ENCODE assay signal across 13 mouse cellular contexts in genomic region chr1:120604431-120605142, GRCm38 (mm10). TPM values are rescaled to one million over a fixed set of nuclear protein-coding genes. Genes with fewer than 3 reads are reported as not detected.
DNase-seq lines count a peak whose midpoint lies in the region; ATAC-seq lines count a peak whose summit lies in the region.
"Had no signal": no experiment of that assay in that cellular context is flagged by ENCODE, and none has a peak within 500 bp of the region (broad histone marks: within the 10 kb centered on the region; RNA-seq: fewer than 3 reads in every experiment).

No protein-coding gene starts in this region.

- H3K4me2 ChIP-seq in hindbrain, embryonic 14.5 days (replicated peaks) = peak overlapping the region; percentile 56
- peak overlapping the region; percentile 73 for H3K4me2 ChIP-seq in midbrain, embryonic 13.5 days (replicated peaks)
- no peak overlapping the region for H3K4me2 ChIP-seq in heart, embryonic 11.5 days

- H3K27me3 ChIP-seq in hindbrain, embryonic 14.5 days (ENCODE audit: control insufficient read depth, insufficient read depth, low read length) = peaks cover 80% of the 10 kb centered on the region
- peaks cover 74% of the 10 kb centered on the region for H3K27me3 ChIP-seq in midbrain, embryonic 13.5 days
- peaks cover 96% of the 10 kb centered on the region for H3K27me3 ChIP-seq in heart, embryonic 11.5 days (ENCODE audit: control insufficient read depth, insufficient read depth, low read length)

- peak overlapping the region; percentile 81 for H3K27ac ChIP-seq in hindbrain, embryonic 14.5 days
- H3K27ac ChIP-seq in midbrain, embryonic 13.5 days = peak overlapping the region; percentile 94
- H3K27ac ChIP-seq in heart, embryonic 11.5 days (ENCODE audit: low read depth, low read length) = no peak overlapping the region
- H3K27ac ChIP-seq: heart, embryonic 10.5 days; left cerebral cortex, adult 2 months had no signal

- 3% methylated on average over 30 of the region's 30 CpGs for whole genome bisulfite sequencing in hindbrain, embryonic 14.5 days
- WGBS in midbrain, embryonic 13.5 days = 2% methylated on average over 30 of the region's 30 CpGs
- 4% methylated on average over 30 of the region's 30 CpGs for WGBS in heart, embryonic 11.5 days (ENCODE audit: insufficient replicate concordance)

- no peaks in the 10 kb centered on the region for H3K4me1 ChIP-seq in hindbrain, embryonic 14.5 days (replicated peaks; ENCODE audit: control insufficient read depth, insufficient read depth, low read length)
- H3K4me1 ChIP-seq in midbrain, embryonic 13.5 days (replicated peaks) = peaks cover 19% of the 10 kb centered on the region
- peaks cover 10% of the 10 kb centered on the region for H3K4me1 ChIP-seq in heart, embryonic 11.5 days (ENCODE audit: control insufficient read depth, insufficient read depth, low read length)

- no peaks in the 10 kb centered on the region for H3K36me3 ChIP-seq in hindbrain, embryonic 14.5 days (replicated peaks; ENCODE audit: control insufficient read depth, insufficient read depth)
- no peaks in the 10 kb centered on the region for H3K36me3 ChIP-seq in midbrain, embryonic 13.5 days
- H3K36me3 ChIP-seq in heart, embryonic 11.5 days (ENCODE audit: control insufficient read depth, insufficient read depth, low read length) = no peaks in the 10 kb centered on the region
- H3K36me3 ChIP-seq: heart, embryonic 10.5 days had no signal

- peak overlapping the region; percentile 65 for H3K9ac ChIP-seq in hindbrain, embryonic 14.5 days
- peak overlapping the region; percentile 84 for H3K9ac ChIP-seq in midbrain, embryonic 13.5 days (replicated peaks)
- no peak overlapping the region for H3K9ac ChIP-seq in heart, embryonic 11.5 days (ENCODE audit: low read depth, low read length)

- DNase-seq in 3T3-L1 (ENCODE audit: low read depth, low spot score) = peak; percentile 57
- DNase-seq in ZHBTc4 (ENCODE audit: low read depth, low spot score) = peak; percentile 33
- no peak for DNase-seq in hindbrain, embryonic 14.5 days (ENCODE audit: low spot score)
- no peak for DNase-seq in kidney, adult 11 months
- DNase-seq in cerebellum, adult 18-20 months = no peak
- DNase-seq: lung, adult 18-20 months; thymus, postnatal 14 days had no signal

- no peaks in the 10 kb centered on the region for H3K9me3 ChIP-seq in hindbrain, embryonic 14.5 days (ENCODE audit: control insufficient read depth, low read length)
- no peaks in the 10 kb centered on the region for H3K9me3 ChIP-seq in midbrain, embryonic 13.5 days
- H3K9me3 ChIP-seq in heart, embryonic 11.5 days (replicated peaks; ENCODE audit: control insufficient read depth, low read length) = no peaks in the 10 kb centered on the region
- H3K9me3 ChIP-seq: heart, embryonic 10.5 days had no signal

- ATAC-seq in hindbrain, embryonic 14.5 days (ENCODE audit: low FRiP score) = no peak
- ATAC-seq in midbrain, embryonic 13.5 days = no peak
- ATAC-seq in frontal cortex, adult (ENCODE audit: low TSS enrichment) = no peak
- ATAC-seq in heart, embryonic 11.5 days (replicated peaks; ENCODE audit: insufficient number of reproducible peaks, low FRiP score, low TSS enrichment) = no peak
- ATAC-seq: intestine, embryonic 16.5 days had no signal

- H3K4me3 ChIP-seq in hindbrain, embryonic 14.5 days (replicated peaks; ENCODE audit: low read length) = peak overlapping the region; percentile 39
- H3K4me3 ChIP-seq in midbrain, embryonic 13.5 days (replicated peaks) = peak overlapping the region; percentile 63
- no peak overlapping the region for H3K4me3 ChIP-seq in heart, embryonic 11.5 days (ENCODE audit: low read depth, low read length)
- H3K4me3 ChIP-seq: left cerebral cortex, adult 2 months had no signal

RNA-seq across cellular contexts. Expression of gene En1, which starts 2.4 kb away (rescaled TPM):
- polyA plus RNA-seq in hindbrain, embryonic 14.5 days (2014; fragmentation: Nextera tagmentation; extraction: Ambion mirVana) = 2.7 and 6.2 TPM in 2 replicates
- 9.0 and 13.6 TPM in 2 replicates for polyA plus RNA-seq in midbrain, embryonic 13.5 days (2015; fragmentation: Nextera tagmentation; extraction: Ambion mirVana)
- not detected in 2 replicates for polyA plus RNA-seq in heart, embryonic 11.5 days (2014; fragmentation: Nextera tagmentation; extraction: Ambion mirVana)
- polyA plus RNA-seq: intestine, embryonic 16.5 days had no signal

Comparison
In these comparisons a context has a peak if more than half of its experiments do, and no peak if none do; other contexts are left out.
1. DNase-seq: peak in 3T3-L1 (single experiment) and ZHBTc4 (single experiment); none in hindbrain, embryonic 14.5 days (single experiment), kidney, adult 11 months (single experiment) and cerebellum, adult 18-20 months (0 of 2).